Mouse (Mus musculus): ENCODE measurements at regions not wholly inside any gene's neighbourhood (a gene's known extent, or its start where the extent isn't known, plus 50 kb on each side); places are given as distances from the start of the nearest gene placed in this dataset.

GRCm38 (mm10) chr7:87147703-87148102, 98.2 kb upstream of the Nox4 start:
- Histone ChIP-seq H3K36me3 (ENCODE audit: control insufficient read depth, insufficient read depth, low read length) (no peaks in the 10 kb centered on the region), H3K4me1 (ENCODE audit: control insufficient read depth, insufficient read depth, low read length) (no peaks in the 10 kb centered on the region), H3K4me3 (ENCODE audit: low read depth, low read length) (no peak overlapping the region), H3K9me3 (replicated peaks; ENCODE audit: control insufficient read depth, low read length, poor library complexity, severe bottlenecking) (no peaks in the 10 kb centered on the region), H3K9ac (ENCODE audit: low read depth, low read length) (no peak overlapping the region), H3K4me2 (ENCODE audit: low read length) (no peak overlapping the region), H3K27me3 (ENCODE audit: control insufficient read depth, insufficient read depth, low read depth, low read length) (no peaks in the 10 kb centered on the region), H3K27ac (ENCODE audit: low read length) (no peak overlapping the region)
- ATAC-seq = no peak
- 77% methylated on average over 3 of the region's 3 CpGs for WGBS

DNA sequence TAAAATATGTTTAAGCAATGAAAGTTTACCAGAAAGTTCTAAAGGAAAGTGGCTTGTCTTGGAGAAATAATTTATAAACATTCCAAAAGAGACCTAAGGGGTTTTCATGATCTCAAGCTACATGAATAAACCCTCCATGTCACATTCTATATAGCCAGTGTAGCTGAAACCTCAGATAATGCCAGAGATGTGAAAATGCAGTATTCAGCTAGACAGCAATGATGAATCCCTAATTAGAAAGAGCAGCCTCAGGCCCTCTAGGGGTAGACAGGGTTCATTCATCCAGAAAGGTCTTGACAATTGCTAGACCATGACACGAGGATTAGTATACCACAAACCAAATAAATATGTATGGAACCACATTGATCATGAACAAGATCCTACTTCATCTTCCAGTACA, 97.2 kb upstream of the Nox4 start:
- Histone ChIP-seq H3K4me1 (ENCODE audit: control insufficient read depth, insufficient read depth, low read length) (no peaks in the 10 kb centered on the region), H3K9me3 (replicated peaks; ENCODE audit: control insufficient read depth, low read length, poor library complexity, severe bottlenecking) (no peaks in the 10 kb centered on the region), H3K27me3 (ENCODE audit: control insufficient read depth, insufficient read depth, low read depth, low read length) (no peaks in the 10 kb centered on the region), H3K4me2 (ENCODE audit: low read length) (no peak overlapping the region), H3K36me3 (ENCODE audit: control insufficient read depth, insufficient read depth, low read length) (no peaks in the 10 kb centered on the region), H3K27ac (ENCODE audit: low read length) (no peak overlapping the region), H3K9ac (ENCODE audit: low read depth, low read length) (no peak overlapping the region), H3K4me3 (ENCODE audit: low read depth, low read length) (no peak overlapping the region)
- no peak for ATAC-seq
- 26% methylated on average over 1 of the region's 1 CpGs for WGBS

DNA sequence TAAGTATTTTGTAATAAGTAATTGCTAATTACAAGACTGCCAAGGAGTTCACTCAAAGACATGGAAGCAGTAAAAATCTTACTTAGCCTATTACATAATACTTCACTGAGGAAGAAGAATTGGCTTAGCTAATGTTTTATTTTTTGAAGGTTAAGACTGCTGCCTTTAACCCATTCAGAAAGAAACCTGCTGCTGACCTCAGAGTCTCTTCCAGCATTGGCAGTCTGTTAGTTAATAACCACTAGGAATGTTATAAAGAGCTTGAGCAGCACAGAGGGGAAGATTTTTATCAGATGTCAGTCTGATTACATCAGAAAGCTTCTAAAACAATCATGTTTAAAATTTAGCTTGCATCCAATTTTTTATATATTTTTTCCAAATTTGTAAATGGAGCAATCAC, 94.9 kb upstream of the Nox4 start:
- Histone ChIP-seq H3K36me3 (ENCODE audit: control insufficient read depth, insufficient read depth, low read length) (no peaks in the 10 kb centered on the region), H3K4me1 (ENCODE audit: control insufficient read depth, insufficient read depth, low read length) (no peaks in the 10 kb centered on the region), H3K27ac (ENCODE audit: low read length) (no peak overlapping the region), H3K4me2 (ENCODE audit: low read length) (no peak overlapping the region), H3K4me3 (ENCODE audit: low read depth, low read length) (no peak overlapping the region), H3K27me3 (ENCODE audit: control insufficient read depth, insufficient read depth, low read depth, low read length) (no peaks in the 10 kb centered on the region), H3K9me3 (replicated peaks; ENCODE audit: control insufficient read depth, low read length, poor library complexity, severe bottlenecking) (no peaks in the 10 kb centered on the region), H3K9ac (ENCODE audit: low read depth, low read length) (no peak overlapping the region)
- no peak for ATAC-seq

DNA sequence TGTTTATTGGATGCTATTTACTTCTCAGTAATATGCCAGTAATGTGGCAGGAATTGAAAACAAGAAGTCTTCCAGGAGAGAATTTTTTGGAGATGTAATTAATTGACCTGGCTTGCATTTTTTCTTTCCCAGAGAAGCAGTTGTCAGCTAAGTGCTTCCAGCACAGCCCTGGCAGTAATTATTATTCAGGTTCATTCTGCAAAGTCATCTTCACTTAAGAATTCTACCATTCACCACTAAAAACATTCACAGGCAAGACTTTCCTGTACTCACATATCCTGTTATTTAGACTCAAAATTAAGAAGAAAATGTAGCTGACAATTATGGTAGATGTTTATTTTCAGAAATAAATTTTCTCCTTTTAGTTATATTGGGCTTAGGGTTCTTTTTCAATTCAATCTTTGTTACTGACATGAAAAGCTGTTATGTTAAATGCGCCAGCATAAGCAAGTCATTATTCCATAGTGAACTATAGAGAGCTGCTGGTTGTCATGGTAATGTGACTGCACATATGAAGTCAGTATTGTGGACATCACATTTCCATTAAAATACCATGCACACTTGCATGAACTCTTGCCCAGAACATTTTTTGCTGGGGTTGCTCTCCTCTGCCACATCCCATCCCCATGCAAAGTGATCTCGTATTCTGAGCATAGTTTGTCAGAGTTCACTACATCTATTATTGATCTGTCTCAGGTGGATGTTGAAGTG, 59.3 kb upstream of the Nox4 start:
- Histone ChIP-seq H3K4me3 (ENCODE audit: low read depth, low read length) (no peak overlapping the region), H3K4me2 (ENCODE audit: low read length) (no peak overlapping the region), H3K4me1 (ENCODE audit: control insufficient read depth, insufficient read depth, low read length) (peaks cover 6% of the 10 kb centered on the region), H3K27ac (ENCODE audit: low read length) (no peak overlapping the region), H3K9me3 (replicated peaks; ENCODE audit: control insufficient read depth, low read length, poor library complexity, severe bottlenecking) (no peaks in the 10 kb centered on the region), H3K9ac (ENCODE audit: low read depth, low read length) (no peak overlapping the region), H3K36me3 (ENCODE audit: control insufficient read depth, insufficient read depth, low read length) (no peaks in the 10 kb centered on the region), H3K27me3 (ENCODE audit: control insufficient read depth, insufficient read depth, low read depth, low read length) (no peaks in the 10 kb centered on the region)
- WGBS = 13% methylated on average over 2 of the region's 2 CpGs
- peak; percentile 93 for ATAC-seq

GRCm38 (mm10) chr7:87195647-87196046, 50.2 kb upstream of the Nox4 start:
- Histone ChIP-seq H3K4me1 (ENCODE audit: control insufficient read depth, insufficient read depth, low read length) (no peaks in the 10 kb centered on the region), H3K4me2 (ENCODE audit: low read length) (no peak overlapping the region), H3K4me3 (ENCODE audit: low read depth, low read length) (no peak overlapping the region), H3K9me3 (replicated peaks; ENCODE audit: control insufficient read depth, low read length, poor library complexity, severe bottlenecking) (no peaks in the 10 kb centered on the region), H3K27me3 (ENCODE audit: control insufficient read depth, insufficient read depth, low read depth, low read length) (no peaks in the 10 kb centered on the region), H3K27ac (ENCODE audit: low read length) (no peak overlapping the region), H3K9ac (ENCODE audit: low read depth, low read length) (no peak overlapping the region), H3K36me3 (ENCODE audit: control insufficient read depth, insufficient read depth, low read length) (no peaks in the 10 kb centered on the region)
- no peak for ATAC-seq
- 63% methylated on average over 1 of the region's 1 CpGs for WGBS
